Mouse (Mus musculus) midbrain, postnatal 0 days (tissue): ENCODE results near the gene Clasp1. TPM values are rescaled to one million over a fixed set of nuclear protein-coding genes. Genes with fewer than 3 reads are reported as not detected.

Experiments
- ATAC-seq: fragments of 200-750 bp; cut with Nextera tagmentation; 2 replicates; pipeline ENCODE4 v1.8.0; 2017; ENCODE audit warnings: moderate number of reproducible peaks, mild to moderate bottlenecking, moderate TSS enrichment, moderate library complexity; ENCODE audit not compliant: low FRiP score
- DNase-seq: peaks from one replicate; pipeline ENCODE4 v3.0.0-alpha.2; 2015; ENCODE audit warnings: low spot score
- H3K27ac ChIP-seq: fragments of 300-500 bp; sonication (generic); 2 replicates; pipeline ENCODE4 v1.5.1; 2014; ENCODE audit warnings: low read depth, mild to moderate bottlenecking, low read length, mixed read lengths
- H3K27me3 ChIP-seq: fragments of 300-500 bp; sonication (generic); 2 replicates; pipeline ENCODE4 v1.6.1; 2014; ENCODE audit warnings: low read length, control low read depth, mixed read lengths; ENCODE audit not compliant: insufficient read depth
- H3K36me3 ChIP-seq: fragments of 300-500 bp; sonication (generic); 2 replicates; pipeline ENCODE4 v1.6.1; 2014; ENCODE audit warnings: low read length, control low read depth, mixed read lengths; ENCODE audit not compliant: insufficient read depth
- H3K4me1 ChIP-seq: fragments of 300-500 bp; sonication (generic); 2 replicates; pipeline ENCODE4 v1.6.1; 2014; ENCODE audit warnings: mild to moderate bottlenecking, control low read depth, antibody characterized with exemption, low read length, mixed read lengths; ENCODE audit not compliant: insufficient read depth
- H3K4me2 ChIP-seq: fragments of 300-500 bp; sonication (generic); 2 replicates; pipeline ENCODE4 v1.6.1; 2014; ENCODE audit warnings: low read depth, mild to moderate bottlenecking, low read length, mixed read lengths; ENCODE audit not compliant: poor library complexity, severe bottlenecking
- H3K4me3 ChIP-seq: fragments of 300-500 bp; sonication (generic); 2 replicates; pipeline ENCODE4 v1.5.1; 2014; ENCODE audit warnings: low read depth, mild to moderate bottlenecking, low read length, moderate library complexity
- H3K9ac ChIP-seq: fragments of 300-500 bp; sonication (generic); replicated peaks from 2 replicates; pipeline ENCODE4 v1.6.1; 2014; ENCODE audit warnings: mild to moderate bottlenecking, low read length, moderate library complexity, mixed read lengths; ENCODE audit not compliant: poor library complexity, severe bottlenecking
- H3K9me3 ChIP-seq: fragments of 300-500 bp; sonication (generic); 2 replicates; pipeline ENCODE4 v1.6.1; 2016; ENCODE audit warnings: low read length, control low read depth
- CTCF ChIP-seq: IDR thresholded peaks from 2 replicates; pipeline ENCODE4 v1.5.1; 2016; ENCODE audit warnings: antibody characterized with exemption, mild to moderate bottlenecking
- WGBS: fragments of 180-500 bp; shearing (Covaris S2); extraction: QIAGEN DNeasy Blood & Tissue Kit; methylation state at CpG from one replicate; pipeline ENCODE4 v1.1.7; 2014; 5-methylcytosine and 5-hydroxymethylcytosine counted together
- polyA plus RNA-seq: library from polyadenylated mRNA; unstranded; fragments of >200 nt; fragmentation: Nextera tagmentation; extraction: Ambion mirVana; gene quantifications from 2 replicates; pipeline ENCODE4 v1.2.1, GENCODE M21; 2015
- total RNA-seq: library from RNA; depleted of rRNA; stranded (reverse); fragments of >200 nt; gene quantifications from 2 replicates; pipeline ENCODE4 v1.2.3, GENCODE M21; 2014

Clasp1 gene
- total and polyA plus RNA-seq, 2 experiments from 2014 or later, result 75.9 to 141 TPM

- Histone ChIP-seq H3K27ac (no peak overlapping the region), H3K4me3 (no peak overlapping the region), H3K4me2 (no peak overlapping the region), H3K9ac (no peak overlapping the region), H3K4me1 (0 out of 2 replicates have a peak, but pooled peaks cover 2% of the 10 kb centered on the region), H3K36me3 (peaks cover 6% of the 10 kb centered on the region; the same call in 1 of the 2 replicates), H3K27me3 (no peaks in the 10 kb centered on the region), H3K9me3 (no peaks in the 10 kb centered on the region)
- 79% methylated on average over 8 of the region's 8 CpGs for WGBS
- DNase-seq (no peak), ATAC-seq (no peak)
- TF ChIP-seq CTCF, result no peak
Observed at GRCm38 (mm10) chr1:118482285-118483019, 93.6 kb downstream of the Clasp1 start.

- Histone ChIP-seq H3K27me3 (no peaks in the 10 kb centered on the region), H3K36me3 (peaks cover 6% of the 10 kb centered on the region; the same call in 1 of the 2 replicates), H3K9ac (no peak overlapping the region), H3K9me3 (no peaks in the 10 kb centered on the region), H3K4me2 (no peak overlapping the region), H3K4me1 (0 out of 2 replicates have a peak, but pooled peaks cover 2% of the 10 kb centered on the region), H3K4me3 (no peak overlapping the region), H3K27ac (no peak overlapping the region)
- ATAC-seq (no peak), DNase-seq (no peak)
- no peak for TF ChIP-seq CTCF
- WGBS, result 77% methylated on average over 6 of the region's 6 CpGs
Observed at GRCm38 (mm10) chr1:118483504-118484096, 94.7 kb downstream of the Clasp1 start.

DNA sequence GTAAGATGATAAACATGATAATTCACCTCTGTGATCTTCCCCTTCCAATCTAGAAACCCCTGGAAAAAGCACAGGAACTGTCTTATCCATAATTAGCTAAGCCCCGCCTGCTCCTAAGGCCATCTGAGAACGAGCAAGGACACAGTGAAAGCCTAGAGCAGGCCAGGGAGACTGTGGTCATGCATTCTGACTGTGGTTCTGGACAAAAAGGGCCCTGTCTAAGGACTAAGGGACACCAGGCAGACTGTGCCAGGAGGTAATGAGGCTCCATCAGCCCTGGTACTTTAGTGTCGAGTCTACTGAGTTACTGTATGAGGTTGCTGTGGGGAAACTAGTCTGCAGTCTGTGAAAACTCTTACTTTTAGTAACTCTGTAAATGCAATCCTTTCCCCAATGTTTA, 96.7 kb downstream of the Clasp1 start:
- DNase-seq (no peak), ATAC-seq (no peak)
- Histone ChIP-seq H3K9ac (no peak overlapping the region), H3K27me3 (no peaks in the 10 kb centered on the region), H3K4me1 (0 out of 2 replicates have a peak, but pooled peaks cover 2% of the 10 kb centered on the region), H3K4me3 (no peak overlapping the region), H3K27ac (no peak overlapping the region), H3K9me3 (no peaks in the 10 kb centered on the region), H3K36me3 (peaks cover 2% of the 10 kb centered on the region; the same call in 1 of the 2 replicates), H3K4me2 (no peak overlapping the region)
- WGBS, result 84% methylated on average over 3 of the region's 3 CpGs
- no peak for TF ChIP-seq CTCF

DNA sequence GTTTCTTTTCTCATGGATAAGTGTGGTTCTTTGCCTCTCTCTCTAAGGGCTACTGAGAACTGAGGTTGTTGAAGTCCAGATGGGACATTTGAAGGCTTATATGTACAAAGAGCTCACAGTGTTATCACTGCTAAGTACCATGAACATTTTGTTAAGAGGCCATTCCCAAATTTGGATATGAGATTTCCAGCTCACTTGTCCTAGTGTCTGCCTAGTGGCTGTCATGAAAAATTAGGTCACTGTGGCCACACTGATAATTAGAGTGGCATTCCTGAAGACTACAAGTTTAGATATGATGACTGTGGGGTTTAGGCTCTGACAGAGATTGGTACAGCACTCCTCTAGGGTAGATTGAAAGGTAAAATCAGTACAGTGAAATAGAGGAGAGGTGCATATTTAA, 97.2 kb downstream of the Clasp1 start:
- Histone ChIP-seq H3K9me3 (no peaks in the 10 kb centered on the region), H3K4me1 (0 out of 2 replicates have a peak, but pooled peaks cover 2% of the 10 kb centered on the region), H3K27ac (no peak overlapping the region), H3K36me3 (peaks cover 2% of the 10 kb centered on the region; the same call in 1 of the 2 replicates), H3K4me2 (no peak overlapping the region), H3K9ac (no peak overlapping the region), H3K27me3 (no peaks in the 10 kb centered on the region), H3K4me3 (no peak overlapping the region)
- DNase-seq (no peak), ATAC-seq (no peak)
- no peak for TF ChIP-seq CTCF

DNA sequence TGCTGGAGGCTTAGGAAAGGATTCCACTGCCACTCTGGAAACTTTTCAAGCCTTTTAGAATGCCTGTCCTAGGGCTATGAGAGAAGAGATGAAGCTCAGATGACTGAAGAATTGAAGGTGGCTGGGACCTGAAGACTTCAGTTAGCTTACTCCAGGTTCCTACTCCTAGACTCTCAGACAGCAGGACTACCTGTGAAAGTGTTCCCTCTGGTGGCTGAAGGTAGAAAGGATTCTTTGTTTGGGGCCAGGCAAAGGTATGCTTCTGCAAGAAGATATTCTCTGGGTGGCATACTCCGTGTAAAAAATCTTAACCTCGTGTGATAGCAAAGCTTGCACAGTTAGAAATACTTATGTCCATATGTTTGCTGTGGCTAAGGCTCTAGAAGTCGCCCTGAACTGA, 104.0 kb downstream of the Clasp1 start:
- peak; percentile 27 for DNase-seq
- H3K9me3 ChIP-seq, result no peaks in the 10 kb centered on the region
- WGBS, result 88% methylated on average over 3 of the region's 3 CpGs

DNA sequence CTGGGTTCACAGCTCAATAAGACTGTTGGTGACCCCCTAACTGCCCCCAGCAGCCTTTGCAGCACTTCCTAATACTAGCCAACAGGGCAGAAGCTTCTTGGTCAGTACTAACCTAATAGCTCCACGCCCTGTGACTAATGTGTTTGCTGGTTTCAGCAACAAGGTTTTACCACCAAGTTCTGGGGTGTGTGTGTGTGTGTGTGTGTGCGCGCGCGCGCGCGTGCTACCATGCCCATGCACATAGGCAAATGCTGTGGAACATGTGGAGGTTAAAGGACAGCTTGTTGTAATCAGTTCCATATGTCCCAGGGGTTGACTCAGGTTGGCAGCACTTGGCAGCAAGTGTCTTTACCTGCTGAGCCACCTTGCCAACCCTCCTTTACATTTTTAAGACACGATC, 105.7 kb downstream of the Clasp1 start:
- DNase-seq (no peak), ATAC-seq (no peak)
- H3K9ac ChIP-seq, result no peak overlapping the region
- H3K9me3 ChIP-seq, result no peaks in the 10 kb centered on the region
- H3K27ac ChIP-seq, result no peak overlapping the region
- no peak overlapping the region for H3K4me2 ChIP-seq
- no peak for TF ChIP-seq CTCF
- H3K27me3 ChIP-seq, result no peaks in the 10 kb centered on the region
- H3K4me3 ChIP-seq, result no peak overlapping the region
- WGBS, result 96% methylated on average over 9 of the region's 9 CpGs
- no peaks in the 10 kb centered on the region for H3K4me1 ChIP-seq
- H3K36me3 ChIP-seq, result peaks cover 9% of the 10 kb centered on the region

More for the DNA sequence above, 104.0 kb downstream of the Clasp1 start:
- Histone ChIP-seq H3K27ac (no peak overlapping the region), H3K27me3 (no peaks in the 10 kb centered on the region), H3K4me2 (no peak overlapping the region), H3K9ac (no peak overlapping the region), H3K4me3 (no peak overlapping the region), H3K36me3 (peaks cover 2% of the 10 kb centered on the region), H3K4me1 (no peaks in the 10 kb centered on the region)
- ATAC-seq, result no peak
- peak; percentile 69 for TF ChIP-seq CTCF
